Mouse (Mus musculus) cortical plate, adult 2 months (tissue): Measurements from ENCODE around the gene Elmod3.

Experiments
- CTCF ChIP-seq: fragments of 200-500 bp; IDR thresholded peaks from 2 replicates; pipeline ENCODE4 v1.5.1; 2011; ENCODE audit warnings: mild to moderate bottlenecking, control low read depth, low read length; ENCODE audit not compliant: insufficient read depth; ENCODE audit errors: extremely low read depth
- POLR2A ChIP-seq: fragments of 200-500 bp; IDR thresholded peaks from 2 replicates; pipeline ENCODE4 v1.6.1; 2011; ENCODE audit warnings: mild to moderate bottlenecking, low read length, control low read depth; ENCODE audit not compliant: insufficient read depth; ENCODE audit errors: extremely low read depth

- TF ChIP-seq POLR2A (no peak), CTCF (no peak)
These were observed 47.6 kb downstream of the Elmod3 start for GRCm38 (mm10) chr6:72550503-72551100.
